Mouse (Mus musculus) right cerebral cortex, postnatal 14 days (tissue): ENCODE data around the gene Zfp646.
"Not testable (repeated sequence)": the region's sequence is repeated elsewhere in the genome, so short reads cannot be mapped to it uniquely, and the experiment has no call there.

Source experiments
- DNase-seq: peaks from one replicate; pipeline ENCODE4 v3.0.0; 2022

Zfp646 gene

DNA sequence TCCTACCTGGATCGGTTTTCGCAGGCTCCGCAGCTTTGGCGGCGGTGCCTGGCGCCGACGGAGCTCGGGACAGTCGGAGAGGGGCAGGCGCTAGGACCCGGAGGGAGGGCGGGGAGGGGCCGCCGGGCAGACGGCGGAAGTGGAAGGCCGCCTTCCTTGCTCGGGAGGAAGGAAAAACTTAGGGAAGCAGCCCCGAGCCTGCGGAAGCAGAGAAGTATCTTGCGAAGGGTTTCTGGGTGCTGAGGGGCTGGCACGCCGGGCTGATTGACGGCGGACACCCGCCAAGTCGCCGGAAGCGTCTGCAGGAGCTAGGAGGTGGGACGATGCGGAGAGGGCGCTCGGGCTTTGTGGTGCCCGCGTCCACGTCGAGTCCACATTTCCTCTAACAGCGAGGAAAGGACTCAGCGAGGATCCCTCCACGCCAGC, at the start of gene Zfp646:
TSS of gene Zfp646 (plus strand) at position 181 of the 426 bp plus-strand sequence.
- DNase-seq: peak; percentile 62

- DNase-seq: no peak
Measured at GRCm38 (mm10) chr7:127835550-127835949, 40.5 kb upstream of the Zfp646 start.

- DNase-seq: no peak
Measured at GRCm38 (mm10) chr7:127837473-127837872, 38.5 kb upstream of the Zfp646 start.

DNA sequence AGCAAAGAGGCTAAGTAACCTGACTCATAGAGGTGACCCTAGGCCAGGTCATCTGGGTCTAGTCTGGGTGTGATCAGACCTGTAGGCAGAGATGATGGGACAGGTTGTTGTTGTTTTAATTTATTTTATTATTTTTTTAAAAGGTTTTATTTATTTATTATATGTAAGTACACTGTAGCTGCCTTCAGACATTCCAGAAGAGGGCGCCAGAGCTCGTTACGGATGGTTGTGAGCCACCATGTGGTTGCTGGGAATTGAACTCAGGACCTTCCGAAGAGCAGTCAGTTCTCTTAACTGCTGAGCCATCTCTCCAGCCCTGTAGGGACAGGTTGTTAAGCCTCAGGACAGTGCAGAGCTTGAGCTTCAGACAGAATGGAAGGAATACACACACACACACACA, 38.1 kb upstream of the Zfp646 start:
- DNase-seq: not testable (repeated sequence)

- DNase-seq: not testable (repeated sequence)
Measured at GRCm38 (mm10) chr7:127840031-127840430, 36.0 kb upstream of the Zfp646 start.

DNA sequence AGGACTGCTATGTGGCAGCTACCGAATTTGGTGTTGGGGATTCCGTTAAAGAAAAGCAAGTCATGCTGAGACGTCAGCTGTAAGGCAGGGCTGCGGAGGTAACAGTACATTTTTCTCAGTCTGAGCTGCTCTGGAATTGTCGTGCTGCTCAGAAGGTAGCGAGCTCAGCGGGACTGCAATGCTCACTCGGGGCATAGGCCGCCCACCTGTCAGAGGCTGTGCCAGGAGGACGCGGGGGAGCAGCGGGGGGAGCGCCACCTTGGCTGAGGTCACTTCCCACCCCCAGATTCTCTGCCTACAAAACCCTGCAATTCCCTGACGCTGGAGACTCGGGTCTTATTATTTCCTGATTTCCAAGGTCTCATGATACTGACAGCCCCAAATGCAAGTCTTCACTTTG, 35.1 kb upstream of the Zfp646 start:
- DNase-seq: peak; percentile 69

DNA sequence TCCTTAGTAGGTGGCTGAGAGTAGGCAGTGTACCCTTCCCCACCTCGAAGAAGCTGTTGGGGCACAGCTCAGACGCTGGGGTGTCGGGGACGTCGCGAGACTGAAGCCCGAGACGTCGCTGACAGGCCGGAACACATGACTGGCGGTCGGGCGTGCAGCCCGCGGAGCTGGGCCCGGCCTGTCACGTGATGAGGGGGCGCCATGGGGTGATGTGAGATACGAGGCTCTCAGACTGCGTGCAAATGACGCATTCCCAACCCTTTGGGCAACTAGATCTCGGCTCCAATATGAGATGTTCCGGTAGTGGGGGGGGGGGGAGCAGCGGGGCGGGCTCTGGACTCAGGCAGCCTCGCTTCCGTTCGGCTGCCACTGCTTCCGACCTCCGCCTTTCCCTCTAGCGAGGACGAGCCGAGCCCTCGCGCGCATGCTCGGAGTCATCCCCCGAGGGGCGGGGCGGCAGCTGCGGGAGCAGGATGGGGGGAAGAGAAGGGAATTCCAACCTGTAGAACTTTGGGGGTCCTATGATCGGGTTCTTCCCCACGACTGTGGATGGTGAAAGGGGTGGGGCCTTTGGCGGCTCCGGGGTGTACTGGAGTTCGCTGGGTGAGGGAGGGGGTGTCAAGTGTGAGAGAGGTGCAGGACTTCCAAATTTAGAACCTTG, 34.6 kb upstream of the Zfp646 start:
- peak; percentile 96 for DNase-seq

DNA sequence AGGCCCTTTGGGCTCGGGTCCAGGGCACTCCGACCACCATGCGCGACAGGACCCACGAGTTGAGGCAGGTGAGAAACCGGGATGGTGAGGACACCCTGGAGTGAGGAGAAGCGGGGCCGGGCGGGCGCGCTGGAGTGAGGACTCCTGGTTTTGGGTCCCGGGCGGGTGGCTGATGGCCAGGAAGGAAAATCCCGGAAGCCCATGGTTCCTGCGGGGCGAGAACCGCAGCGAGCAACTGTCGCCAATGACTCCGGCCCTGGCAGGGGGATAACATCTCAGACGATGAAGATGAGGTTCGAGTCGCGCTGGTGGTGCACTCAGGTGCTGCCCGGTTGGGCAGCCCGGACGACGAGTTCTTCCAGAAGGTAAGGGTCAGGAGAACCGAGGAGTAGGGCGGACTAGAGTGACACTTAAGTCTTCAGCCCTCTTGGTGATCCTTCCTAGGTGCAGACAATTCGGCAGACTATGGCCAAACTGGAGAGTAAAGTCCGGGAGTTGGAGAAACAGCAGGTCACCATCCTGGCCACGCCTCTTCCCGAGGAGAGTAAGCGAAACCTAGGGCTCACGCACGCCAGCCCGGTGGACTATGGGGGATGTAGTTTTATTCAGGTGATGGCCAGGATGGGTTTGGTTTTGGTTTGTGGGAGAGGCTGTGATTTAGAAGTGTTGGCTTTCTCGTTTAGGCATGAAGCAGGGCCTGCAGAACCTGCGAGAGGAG, 33.9 kb upstream of the Zfp646 start:
- DNase-seq: peak; percentile 72

- no peak for DNase-seq
Measured at GRCm38 (mm10) chr7:127849973-127850875, 25.8 kb upstream of the Zfp646 start.

- no peak for DNase-seq
Measured at GRCm38 (mm10) chr7:127850906-127851305, 25.1 kb upstream of the Zfp646 start.

DNA sequence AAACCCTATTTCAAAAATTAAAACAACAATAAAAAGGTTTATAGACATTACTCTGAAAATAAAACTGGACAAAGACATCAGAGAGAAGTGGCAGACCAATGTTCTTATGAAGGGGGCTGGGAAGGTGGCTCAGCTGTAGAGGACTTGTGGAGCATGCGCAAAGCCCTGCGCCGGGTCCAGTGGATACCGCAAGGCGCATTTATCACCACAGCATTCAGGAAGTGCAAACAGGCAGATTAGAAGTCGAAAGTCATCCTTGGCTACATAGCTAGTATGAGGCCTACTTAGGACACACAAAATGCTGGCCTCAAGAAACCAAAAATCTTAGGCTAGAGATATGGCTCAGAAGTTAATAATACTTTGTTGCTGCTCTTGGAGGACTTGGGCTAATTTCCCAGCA, 17.8 kb upstream of the Zfp646 start:
- no peak for DNase-seq

- no peak for DNase-seq
Measured at GRCm38 (mm10) chr7:127866434-127866833, 9.6 kb upstream of the Zfp646 start.

DNA sequence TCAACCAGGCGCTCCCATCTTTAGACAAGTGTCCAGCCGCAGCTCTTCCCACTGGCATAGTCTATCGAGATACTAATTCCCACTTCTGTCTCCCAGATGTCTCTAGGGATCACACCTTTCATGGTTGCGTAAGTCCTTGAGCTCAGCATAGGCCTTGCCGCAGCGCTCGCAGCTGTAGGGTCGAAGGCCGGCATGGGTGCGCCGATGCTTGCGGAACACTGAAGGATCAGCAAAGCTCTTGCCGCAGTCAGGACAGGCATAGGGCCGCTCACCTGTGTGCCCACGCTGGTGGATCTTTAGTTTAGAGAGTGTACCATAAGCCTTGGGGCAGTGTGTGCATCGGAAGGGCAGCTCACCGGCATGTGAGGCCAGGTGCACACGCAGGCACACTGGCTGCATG, 8.4 kb upstream of the Zfp646 start:
- no peak for DNase-seq

- no peak for DNase-seq
Measured at GRCm38 (mm10) chr7:127869149-127869810, 6.7 kb upstream of the Zfp646 start.

DNA sequence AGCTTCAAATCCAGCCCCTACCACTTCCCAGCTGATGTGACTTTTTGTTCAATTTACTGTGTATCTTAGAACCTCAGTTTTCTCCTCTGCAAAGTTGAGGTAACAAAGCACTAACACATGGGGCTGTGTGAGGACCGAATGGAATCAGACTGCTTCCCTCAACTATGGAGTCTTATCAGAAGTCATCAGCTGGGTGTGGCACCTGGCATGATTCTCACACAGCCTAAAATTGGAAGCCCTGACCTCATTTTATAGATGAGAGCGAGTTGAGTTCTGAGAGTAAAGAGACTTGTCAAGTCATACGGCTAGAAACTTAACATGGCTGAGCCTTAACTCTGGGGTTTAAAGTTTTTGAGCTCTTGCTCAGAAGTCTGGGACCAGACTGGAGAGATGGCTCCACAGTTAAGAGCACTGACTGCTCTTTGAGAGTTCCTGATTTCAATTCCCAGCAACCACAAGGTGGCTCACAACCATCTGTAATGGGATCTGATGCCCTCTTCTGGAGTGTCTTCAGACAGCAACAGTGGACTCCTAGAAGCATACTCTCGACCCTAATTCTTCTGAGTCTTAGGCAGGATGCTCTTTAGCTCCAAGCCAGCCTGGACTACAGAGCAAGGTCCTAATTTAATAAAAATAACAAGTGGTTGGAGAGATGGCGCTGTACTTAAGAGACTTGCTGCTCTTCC, 5.7 kb upstream of the Zfp646 start:
- DNase-seq: no peak

DNA sequence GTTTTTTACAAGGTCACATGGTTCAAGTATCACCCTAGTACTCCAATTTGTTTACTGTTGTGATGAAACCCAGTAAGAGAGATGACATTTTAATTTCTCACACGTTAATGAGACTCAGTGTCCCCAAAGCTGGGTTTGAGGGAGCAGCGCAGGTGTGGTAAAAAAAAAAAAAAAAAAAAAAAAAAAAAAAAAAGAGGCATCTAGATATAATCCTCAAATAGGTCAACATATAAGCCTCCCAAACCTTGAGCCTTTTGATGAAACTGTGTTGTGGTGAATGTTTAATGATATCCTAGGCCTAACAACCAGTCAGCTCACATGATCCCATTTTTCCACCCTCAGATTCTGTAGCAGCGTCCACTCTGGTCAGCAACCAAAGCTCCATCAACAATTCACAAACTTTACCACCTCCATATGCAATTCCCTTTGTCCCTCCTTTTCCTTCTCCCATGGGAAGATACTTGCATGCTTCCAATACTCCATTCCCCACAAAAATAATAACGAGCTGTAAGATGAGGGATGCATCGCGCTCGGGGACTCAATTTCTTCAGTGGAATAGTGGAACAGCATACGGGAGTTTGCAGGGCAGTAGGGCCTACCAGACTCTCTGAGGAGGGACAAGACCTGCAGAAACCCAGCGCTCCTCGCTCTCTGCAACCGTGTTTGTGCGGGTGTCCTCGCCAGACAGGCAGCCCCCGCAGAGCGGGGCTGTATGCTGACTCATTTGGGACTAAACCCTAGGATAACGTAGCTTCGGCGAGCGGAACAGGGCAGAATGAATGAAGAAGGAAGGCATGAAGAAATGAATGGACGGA, 1.0 kb upstream of the Zfp646 start:
- DNase-seq: no peak

DNA sequence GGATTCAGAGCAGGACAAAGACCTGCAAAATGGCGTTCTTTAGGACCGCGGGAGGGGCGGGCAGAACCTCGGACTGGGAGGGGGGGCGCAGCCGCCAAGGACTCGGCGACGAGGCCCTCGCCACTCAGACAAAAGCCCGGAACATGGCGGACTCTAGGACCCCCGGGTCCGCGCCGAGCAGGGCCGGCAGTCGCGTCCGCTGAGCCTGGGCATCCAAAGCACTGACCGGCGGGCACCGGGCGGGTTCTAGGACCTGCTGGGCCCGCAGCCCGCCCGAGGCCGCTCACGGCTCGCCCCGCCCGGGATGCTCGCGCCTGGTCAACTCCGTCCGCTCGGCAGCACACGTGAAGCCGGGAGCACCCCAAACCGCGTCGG, 407 bp upstream of the Zfp646 start:
- peak; percentile 91 for DNase-seq

DNA sequence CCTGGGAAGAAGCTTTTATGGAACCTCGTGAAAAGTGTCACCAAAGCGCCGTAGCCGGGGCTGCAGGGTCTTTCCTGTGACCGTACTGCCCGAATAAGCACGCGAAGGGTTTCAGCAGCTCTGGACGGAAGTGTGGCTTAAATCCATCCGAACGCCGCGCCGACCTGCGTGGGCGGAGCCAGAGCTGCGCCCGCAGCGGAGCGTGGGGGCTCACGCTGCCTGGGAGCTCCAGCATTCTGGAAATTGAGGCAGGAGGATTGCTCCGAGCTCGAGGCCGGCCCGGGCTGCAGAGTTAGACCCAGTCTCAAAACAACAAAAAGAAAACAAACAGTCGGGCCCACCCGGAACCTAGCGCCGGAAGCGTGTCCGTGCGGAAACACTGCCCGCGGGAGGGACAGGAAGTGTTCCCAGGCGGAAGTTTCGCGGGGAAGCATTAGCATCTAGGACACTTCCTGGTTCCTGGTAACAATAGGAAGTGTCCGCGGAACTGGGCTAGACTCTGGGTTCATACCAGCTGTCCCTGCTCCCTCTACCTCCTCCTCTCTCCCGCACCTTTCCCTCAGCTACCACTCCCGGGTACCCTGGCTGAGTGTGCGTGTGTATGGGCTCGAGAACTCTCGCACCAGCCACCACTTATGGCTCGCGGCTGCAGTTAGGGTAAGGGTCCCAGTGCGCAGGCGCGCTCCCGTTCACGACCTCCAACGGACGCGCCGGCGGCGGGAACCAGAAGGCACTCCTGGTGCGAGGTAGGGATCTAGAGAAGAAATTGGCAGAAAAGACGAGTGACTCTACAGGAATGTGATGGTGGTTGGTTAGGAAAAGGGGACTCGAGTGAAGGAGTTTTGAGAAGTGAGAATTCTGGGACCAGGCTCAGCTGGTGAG, 687 bp downstream of the Zfp646 start, which contains the start of gene Zfp668:
TSS of gene Zfp668 (minus strand) at position 362 of the 882 bp plus-strand sequence.
- peak; percentile 91 for DNase-seq

DNA sequence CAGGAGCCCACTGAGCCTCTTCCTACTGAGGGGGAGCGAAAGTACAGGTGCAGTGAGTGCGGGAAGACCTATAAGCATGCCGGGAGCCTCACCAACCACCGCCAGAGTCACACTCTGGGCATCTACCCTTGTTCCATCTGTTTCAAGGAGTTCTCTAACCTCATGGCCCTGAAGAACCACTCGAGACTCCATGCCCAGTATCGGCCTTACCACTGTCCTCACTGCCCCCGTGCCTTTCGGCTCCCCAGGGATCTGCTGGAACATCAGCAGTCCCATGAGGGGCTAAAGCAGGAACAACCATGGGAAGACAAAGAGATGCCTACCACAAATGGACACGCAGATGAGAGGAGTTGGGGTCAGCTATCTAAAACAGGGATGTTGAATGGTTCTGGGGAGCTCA, 3.3 kb downstream of the Zfp646 start:
- DNase-seq: no peak

DNA sequence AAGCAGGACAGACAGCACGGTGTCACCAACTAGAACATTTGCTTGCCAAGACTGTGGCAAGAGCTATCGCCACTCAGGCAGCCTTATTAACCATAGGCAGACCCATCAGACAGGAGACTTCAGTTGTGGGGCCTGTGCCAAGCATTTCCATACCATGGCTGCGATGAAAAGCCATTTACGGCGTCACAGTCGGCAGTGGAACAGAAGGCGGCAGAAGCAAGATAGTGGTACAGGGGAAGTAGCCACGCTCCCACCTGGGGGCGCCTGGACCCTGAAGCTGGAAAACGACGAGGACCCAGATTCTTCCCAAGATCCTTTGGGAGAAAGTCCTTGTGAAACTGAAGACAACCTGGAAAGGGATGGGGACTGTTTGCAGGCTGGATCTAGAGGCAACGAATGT, 4.4 kb downstream of the Zfp646 start:
- no peak for DNase-seq
